Mouse (Mus musculus): Measurements from ENCODE around the gene Creb3l2.

Creb3l2 gene

DNA sequence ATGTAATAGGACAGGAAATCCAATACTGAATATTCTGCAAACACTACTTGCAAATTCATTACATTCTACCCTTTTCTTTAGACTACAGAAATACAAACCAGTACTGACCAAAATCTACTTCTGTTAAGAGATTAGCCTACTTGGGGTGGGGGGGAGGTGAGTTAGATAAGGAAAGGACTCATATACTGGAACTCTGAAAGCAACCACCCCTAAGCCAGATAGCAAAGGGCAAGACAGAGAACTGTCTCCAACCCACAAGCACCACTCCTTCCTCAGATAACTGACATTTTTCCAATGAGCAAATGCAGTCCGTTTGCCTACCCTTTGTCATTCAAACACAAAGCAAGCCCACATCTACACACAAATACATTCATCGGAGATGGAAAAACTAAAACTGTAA lies 32.1 kb downstream of the Creb3l2 start:
- DNase-seq (ENCODE audit: low read depth, low spot score) = no peak

DNA sequence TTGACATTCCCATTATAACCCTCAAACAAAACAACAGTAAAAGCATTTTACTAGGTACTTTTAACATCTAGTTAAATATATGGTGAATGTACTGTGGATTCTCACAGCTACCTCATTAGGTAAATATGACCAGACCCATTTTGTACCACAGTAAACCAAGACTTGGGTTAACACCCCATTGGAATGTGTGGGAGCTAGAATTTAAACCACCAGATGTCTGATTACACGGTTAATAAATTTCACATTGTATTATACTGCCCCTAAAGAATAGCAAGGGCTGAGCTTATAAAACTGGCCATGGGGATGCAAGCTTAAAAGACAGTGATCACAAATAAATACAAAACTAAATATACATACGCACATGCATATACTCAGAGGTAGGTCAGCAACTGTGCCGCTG lies 34.1 kb downstream of the Creb3l2 start:
- no peak for DNase-seq (ENCODE audit: low read depth, low spot score)

DNA sequence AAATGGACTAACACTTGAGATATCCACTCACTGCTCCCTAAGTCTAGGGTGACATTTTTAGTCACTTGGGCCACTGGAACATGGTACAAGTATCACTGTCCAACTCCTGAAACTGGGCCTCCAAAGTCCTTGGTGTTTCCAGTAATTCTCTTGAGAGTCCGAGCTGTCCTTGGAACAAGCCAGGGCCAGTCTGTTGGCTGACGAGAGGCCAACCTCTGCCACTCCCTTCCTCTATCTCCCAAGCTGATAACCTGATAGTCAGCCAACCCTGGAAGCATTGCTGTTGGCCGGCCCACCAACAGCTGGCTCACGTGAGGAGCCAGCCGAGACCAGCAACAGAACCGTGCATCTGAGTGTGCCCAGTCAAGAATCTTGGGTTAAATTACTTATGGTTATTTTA lies 35.0 kb downstream of the Creb3l2 start:
- no peak for DNase-seq (ENCODE audit: low read depth, low spot score)

DNA sequence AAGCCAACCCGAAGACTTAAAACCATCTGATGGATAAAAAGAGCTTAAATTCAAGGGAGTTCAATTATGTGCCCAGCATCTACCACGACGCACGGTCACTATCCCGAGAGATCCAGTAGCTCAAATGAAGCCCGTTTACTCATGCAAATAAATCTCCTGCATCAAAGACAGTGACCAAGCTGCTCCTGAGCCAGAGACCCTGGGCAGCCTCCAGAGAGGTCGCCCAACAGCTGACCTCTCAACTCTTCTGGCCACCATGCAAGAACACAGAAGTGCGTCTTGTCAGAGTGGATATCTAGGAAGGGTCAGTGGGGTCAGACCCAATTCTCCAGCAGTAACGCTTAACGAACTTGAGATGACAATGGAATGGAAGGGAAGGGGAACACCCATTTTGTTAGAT lies 35.9 kb downstream of the Creb3l2 start:
- DNase-seq (ENCODE audit: low read depth, low spot score) = no peak

DNA sequence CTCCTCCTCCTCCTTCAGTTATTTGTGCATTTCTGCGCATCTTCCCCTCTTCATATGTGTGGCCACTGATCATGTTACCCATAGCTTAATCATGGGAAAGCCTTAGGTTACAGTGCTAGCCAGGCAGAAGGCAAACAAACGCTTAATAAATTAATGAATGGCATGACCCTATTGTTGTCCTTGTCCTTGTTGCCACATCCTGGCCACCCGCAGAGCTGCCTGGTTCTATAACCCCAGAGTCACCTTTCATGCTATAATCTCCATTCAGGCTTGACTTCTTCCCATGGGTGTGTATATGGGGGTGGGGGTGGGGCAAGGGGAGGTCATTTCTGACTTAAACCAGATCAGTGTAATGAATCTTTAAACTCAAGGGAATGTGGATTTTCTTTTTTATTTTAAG lies 37.6 kb downstream of the Creb3l2 start:
- peak; percentile 26 for DNase-seq (ENCODE audit: low read depth, low spot score)

DNA sequence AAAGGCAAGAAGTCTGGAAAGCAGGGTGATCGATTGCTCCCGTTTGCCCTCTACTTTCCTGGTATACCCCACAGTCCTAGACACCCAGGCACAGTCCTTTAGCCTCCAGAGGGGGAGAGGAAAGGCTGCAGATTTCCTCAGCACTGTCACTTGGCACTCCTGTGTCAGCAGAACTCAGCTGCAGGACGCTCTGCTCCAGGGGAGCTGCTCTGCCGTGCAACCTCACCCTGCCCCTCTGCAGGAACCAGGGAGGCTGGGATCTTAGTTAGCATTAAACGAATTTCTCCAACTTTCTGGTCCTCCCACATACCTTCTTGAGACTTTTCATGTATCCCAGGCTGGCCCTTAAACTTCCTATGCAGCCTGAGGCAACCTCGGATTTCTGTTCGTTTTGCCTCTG lies 40.0 kb downstream of the Creb3l2 start:
- DNase-seq (ENCODE audit: low read depth, low spot score) = no peak

DNA sequence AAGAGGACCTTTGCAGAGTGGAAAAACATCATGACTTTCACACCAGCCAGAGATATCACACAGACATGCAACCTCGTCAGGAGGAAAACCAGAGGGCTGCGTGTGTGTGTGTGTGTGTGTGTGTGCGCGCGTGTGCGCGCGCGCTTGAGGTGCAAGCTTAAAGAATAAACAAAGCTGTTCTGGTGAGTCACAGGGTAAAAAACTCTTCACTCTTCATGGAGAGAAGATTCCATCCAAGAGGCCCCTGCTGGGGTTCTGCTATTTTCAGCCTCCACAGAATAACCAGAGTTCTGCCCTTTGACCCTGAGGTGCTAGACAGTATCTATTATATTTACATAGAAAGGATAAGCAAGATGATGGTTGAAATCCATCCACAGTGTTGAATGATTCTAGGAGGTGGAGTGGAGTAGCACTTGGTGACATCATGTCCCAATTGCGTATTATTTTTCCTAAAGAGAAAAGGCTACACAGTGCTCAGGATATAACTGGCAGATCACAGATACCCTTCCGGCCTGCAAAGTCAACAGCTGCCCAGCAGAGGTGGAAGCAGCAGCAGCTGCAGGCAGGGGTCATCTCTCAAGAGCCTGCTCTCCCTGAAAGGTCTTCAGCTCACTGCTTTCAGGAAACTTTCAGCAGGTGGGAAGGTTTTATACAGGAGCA lies 41.0 kb downstream of the Creb3l2 start:
- no peak for DNase-seq (ENCODE audit: low read depth, low spot score)

DNA sequence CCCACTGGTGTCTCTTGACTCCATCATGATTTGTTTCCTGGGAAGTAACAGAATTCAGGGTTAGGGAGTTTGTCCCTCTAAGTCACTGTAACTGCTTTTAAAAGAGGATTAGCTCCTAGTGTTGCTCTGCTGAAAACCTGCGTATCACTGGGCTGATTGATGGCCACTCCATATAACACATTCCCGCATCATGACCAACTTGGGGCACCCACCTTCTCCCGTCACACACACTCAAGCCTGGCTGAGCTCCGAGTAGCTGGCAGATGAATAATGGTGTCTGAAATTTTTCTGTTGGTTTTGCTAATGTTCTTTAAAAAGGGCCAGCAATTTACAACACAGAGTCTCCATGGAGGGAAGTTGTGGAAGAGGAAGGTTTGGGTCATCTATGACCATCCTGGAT lies 41.8 kb downstream of the Creb3l2 start:
- no peak for DNase-seq (ENCODE audit: low read depth, low spot score)

DNA sequence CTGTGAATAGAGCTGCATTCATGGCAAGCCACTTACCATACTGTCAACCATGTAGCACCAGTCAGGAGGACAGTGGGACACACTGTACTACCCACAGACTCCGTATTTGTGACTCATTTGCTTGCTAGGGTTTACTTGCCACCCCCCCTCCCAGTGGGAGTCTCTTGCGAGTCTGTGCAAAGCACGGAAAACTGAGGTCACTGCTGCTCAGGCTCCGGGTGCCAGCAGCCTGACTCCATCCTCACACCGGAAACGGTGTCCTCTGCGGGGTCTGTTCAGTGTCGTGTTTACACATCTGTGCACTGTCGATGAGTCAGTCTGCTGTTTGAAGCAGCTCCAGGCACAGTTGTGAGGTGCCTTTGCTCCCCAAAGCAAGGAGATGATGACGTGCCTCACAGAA lies 43.0 kb downstream of the Creb3l2 start:
- DNase-seq (ENCODE audit: low read depth, low spot score) = no peak

DNA sequence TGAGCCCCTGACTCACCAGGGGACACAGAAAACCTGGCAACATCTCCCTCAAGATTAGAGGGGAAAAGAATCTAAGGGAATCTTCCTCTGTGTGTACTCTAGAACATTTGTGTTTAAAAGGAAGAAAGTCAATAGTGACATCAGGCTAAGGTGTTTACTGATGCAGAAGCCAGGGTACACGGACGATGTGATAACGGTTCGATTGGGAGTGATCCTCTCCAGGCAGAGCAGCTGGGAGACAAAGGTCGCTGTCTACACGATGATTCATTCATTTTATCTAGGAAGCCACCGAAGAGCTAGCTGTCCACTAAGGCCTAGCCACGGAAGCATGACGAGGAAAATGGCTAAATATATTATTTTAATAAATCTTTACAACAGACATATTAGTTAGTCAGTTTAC lies 44.0 kb downstream of the Creb3l2 start:
- DNase-seq (ENCODE audit: low read depth, low spot score) = no peak

DNA sequence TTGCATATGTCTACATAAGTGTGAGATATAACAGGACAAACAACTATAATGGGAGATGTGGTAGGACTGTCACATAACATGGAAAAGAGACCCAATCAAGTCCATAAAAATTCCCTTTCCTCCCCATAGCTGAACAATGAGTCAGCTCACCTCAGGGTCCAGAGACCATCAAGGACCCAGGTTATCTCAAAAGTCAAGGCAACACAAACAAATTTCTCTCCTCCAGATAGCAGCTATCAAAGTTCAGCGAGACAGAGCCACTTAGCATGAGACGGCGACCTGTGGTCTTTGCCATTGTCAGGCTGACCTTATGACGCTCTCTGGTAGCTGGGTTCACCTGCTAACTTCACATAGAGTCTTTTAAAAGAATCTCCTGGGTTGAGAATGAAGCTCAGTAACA lies 44.7 kb downstream of the Creb3l2 start:
- no peak for DNase-seq (ENCODE audit: low read depth, low spot score)

DNA sequence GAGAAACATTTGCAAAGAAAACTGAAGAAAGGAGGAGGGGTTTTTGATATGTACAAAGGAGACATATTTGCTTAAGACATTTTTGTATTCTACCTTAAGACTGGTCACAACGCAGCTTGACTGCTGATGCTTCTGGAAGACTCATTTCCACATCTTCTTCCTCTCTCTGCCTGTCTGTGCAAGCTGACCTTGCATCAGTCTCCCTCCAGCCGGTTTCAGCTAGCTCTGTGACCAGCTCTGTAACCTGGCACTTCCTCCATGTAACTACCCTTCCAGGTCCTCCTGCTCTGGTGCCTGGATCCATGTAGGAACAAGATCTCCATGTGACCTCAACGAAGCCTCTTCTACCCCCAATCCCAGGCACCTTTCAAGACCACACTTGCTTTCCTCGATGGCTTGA lies 45.8 kb downstream of the Creb3l2 start:
- no peak for DNase-seq (ENCODE audit: low read depth, low spot score)

DNA sequence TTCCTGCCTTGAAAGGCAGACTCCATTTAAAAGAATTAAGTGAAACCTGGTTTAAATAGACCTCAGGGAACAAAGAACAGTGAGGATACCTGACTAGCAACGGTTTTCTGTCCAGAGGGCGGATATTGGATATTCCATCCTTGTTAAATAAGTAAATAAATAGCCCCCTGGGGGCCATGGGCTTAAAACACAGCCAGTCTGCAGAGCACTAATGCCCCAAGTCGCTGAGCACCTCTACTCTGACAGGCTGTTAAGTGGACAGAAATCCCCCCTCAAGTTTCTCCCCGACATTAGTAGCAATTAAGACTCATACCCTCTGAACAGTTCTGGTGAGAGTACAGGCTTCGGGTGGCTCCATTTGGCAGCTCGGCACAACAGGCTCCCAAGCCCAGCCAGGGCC lies 48.7 kb downstream of the Creb3l2 start:
- no peak for DNase-seq (ENCODE audit: low read depth, low spot score)

DNA sequence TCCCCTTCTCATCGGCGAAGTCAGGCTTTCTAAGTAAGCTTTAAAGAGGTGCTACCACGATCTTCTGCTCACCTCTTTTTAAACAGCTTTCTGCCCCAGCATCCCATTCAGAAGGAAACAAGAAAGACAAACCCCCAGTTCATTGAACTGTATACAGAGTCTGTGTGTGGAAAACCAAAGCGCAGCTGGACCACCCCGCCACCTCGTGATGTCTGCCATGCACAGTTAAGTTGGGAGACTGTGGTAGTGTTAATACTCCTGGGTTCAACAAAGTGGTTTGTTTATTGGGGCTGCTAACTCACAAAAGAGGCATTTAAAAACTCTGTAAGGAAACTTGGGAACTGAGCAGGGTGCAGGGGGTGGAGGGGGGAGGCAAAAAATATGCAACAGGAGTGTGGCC lies 49.7 kb downstream of the Creb3l2 start:
- DNase-seq (ENCODE audit: low read depth, low spot score) = no peak

DNA sequence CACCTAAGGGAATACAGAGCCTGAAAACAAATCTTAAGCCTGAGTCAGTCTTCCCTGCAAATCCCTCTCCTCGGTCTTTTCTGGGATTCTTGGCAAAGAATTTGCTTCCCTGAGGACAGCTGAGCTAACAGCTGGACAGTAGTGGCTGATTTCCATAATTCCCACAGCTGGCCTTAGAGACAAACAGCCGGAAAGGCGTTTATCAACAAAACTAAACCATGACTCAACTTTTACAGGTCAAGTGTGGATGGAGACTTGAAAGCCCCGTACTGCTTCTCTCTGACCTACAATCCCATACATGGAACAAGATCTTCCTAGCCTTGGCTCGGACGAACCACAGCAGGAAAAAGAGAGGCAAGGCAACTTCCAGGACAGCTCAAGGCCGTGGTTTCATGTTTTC lies 50.6 kb downstream of the Creb3l2 start:
- DNase-seq (ENCODE audit: low read depth, low spot score) = no peak

DNA sequence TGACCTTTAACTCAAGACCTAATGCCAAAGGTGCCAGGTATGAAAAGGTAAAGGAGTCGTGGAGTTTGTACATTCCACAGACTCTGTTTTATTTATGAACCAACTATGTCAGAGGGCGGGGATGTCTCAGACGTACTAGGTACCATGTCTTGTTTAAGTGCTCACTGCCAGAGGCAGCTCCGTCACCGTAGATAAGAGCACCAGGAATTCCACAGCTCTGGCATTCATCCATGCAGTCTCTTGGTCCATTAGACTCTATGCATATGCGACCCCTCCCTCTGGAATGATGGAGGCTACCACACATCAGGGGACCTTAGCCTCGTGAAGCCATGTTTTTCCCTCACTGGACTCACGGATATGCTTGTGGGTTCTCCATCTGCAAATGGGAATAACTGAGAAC lies 53.0 kb downstream of the Creb3l2 start:
- DNase-seq (ENCODE audit: low read depth, low spot score) = peak; percentile 33

DNA sequence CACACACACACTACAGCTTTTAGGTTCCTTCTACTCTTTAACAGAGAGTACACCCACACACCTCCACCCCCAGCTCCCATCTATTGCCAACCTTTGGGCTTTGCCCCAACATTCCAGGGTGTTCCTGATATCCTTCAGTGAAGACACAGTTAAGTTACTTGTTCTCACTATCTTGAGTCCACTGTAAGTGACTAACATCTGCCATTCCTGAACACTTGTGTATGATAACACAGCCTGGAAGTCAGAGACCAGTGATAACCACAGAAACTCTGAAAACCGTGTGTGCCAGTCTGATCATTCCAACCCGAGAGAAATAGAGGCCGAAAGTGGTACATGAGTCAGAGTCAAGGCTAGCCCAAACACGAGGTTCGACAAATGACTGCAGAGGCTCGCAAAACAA lies 53.4 kb downstream of the Creb3l2 start:
- DNase-seq (ENCODE audit: low read depth, low spot score) = no peak

DNA sequence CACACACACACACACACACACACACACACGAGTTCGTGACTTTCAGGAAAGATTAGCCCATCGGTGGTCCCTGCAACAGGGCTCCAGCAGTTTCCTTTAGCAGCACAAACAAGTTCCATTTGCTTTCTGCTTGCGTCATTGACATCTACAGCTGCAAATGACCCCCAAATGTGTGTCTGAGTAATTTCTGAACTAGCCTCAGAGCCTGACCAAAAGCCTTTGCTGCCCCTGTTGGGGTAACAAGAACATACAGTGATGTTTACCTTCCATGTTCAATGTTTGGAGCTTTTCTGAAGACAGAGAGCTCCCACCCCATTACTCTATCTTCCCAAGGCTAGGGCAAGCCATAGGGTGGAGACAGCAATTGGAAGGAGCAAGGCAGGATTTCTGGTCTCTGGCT lies 54.7 kb downstream of the Creb3l2 start:
- no peak for DNase-seq (ENCODE audit: low read depth, low spot score)

DNA sequence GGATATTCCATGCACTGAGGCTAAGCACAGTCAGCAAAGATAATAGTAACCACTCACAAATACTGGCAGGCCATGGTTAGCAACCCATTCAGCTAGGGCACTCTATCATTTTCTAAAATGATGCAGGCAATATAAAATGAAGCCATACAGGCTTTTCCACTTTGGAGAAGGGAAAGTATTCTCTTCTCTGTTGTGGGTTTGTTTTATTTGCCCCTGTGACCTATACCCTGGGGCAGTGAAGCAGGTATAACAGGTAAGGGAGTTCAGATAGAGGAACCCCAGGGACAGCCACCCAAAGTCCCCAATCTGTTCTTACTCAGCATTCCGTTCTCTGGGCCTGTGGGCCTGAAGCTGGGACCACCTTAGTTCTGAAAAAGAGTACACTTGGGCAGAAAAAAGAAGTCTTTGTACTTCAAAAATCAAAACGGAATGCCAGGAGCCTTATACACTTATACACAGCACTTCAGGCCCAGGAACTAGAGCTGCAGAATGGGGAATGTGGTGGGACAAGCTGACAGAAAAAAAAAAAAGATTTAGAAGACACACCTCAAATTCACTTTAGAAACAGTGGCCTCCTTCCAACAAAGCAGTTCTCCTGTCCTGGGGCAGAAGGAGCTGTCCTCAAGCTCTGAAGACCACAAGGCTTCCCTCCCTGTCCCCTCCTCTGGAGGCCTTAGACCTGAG lies 56.2 kb downstream of the Creb3l2 start:
- no peak for DNase-seq (ENCODE audit: low read depth, low spot score)

DNA sequence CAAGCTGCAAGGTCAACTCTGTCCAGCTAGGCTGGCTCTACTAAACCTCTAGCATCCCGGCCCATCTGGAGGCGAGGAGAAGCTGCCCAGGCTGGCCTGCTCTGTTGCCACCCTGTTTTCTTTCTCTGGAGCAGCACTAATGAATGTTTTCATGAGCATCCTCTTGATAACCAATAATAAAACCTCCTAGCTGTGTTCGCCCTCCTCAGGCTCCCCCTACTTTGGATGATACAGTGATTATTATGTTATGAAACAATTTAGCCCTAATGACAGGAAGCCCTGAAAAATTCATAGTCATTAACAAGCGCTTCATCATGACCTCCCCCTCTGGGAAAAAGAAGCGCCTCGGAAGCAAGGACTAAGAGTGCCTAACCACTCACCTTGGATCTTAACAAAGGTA lies 59.2 kb downstream of the Creb3l2 start:
- DNase-seq (ENCODE audit: low read depth, low spot score) = no peak

DNA sequence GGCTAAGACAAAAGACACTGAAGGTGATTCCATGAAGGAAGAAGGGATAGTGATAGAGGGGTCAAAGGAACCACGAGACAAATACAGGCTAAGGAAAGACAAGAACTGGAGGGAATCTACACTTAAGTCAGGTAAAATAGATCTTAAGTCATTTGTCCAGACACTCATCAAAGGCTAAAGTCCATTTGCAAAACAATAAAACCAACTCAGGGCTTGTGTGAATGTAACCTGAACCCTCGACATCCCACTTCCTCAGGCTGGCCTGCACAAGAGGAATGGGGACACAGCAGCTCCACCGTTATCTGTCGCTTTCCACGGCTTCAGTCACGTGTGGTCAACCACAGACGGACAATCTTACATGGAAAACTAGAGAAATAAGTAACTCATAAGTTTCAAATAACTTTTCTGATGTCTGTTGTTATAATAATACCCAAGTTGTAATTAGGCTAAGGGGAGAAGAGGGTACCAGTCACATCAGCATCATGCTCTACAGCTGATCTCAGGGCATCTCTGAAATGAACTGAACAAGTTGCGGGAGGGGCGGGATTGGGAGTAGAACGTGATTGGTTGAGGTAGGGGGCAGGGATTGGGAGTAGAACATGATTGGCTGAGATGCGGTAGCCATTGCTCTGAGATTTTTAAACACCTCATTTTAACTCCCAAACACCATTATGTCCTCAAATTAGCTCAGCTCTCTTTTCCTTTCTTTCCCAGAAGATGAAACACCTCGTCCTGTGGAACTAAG lies 63.9 kb downstream of the Creb3l2 start:
- peak; percentile 82 for DNase-seq (ENCODE audit: low read depth, low spot score)

DNA sequence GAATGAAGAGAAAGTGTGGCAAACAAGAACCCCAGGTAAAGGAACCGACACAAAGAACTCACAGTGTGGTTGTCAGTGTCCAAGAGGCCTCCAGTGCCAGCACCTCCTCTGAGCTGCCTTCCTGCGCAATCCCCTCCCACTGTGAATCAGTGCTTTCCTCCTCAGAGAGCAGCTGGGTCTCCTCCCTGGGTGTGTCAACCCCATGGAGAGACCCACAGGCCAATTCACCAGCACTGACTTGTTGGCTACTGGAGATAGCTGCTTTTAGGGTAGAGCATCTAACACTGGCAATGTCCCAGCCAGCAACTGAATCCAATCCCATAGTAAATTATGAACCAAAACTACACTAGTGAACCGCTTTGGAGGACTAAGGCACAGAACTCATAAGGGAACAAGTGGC lies 64.6 kb downstream of the Creb3l2 start:
- peak; percentile 66 for DNase-seq (ENCODE audit: low read depth, low spot score)

DNA sequence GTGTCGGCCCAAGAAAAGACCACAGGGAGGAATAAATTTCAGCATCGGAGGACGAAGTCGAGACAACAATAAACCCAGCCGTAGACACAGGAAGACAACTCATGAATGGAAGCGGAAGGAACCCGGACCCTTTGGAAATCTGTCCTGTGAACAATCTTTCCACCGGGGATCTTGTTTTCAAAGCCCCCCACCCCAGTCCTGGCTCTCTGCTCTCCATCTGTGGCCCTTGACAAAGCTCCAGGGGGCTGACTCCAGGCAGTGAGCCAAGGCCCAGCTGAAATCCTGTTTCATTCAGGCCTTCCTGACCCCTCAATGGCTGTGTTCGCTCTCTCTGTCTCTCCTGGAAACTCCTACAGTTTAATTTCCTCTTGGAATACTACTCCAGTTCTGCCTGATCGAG lies 66.5 kb downstream of the Creb3l2 start:
- DNase-seq (ENCODE audit: low read depth, low spot score) = no peak
